Mouse (Mus musculus) G1E (cell line): ENCODE measurements around the gene Camk2g.

Source experiments
- CTCF ChIP-seq: IDR thresholded peaks from 2 replicates; pipeline ENCODE4 v1.5.1; 2012; ENCODE audit warnings: low read depth, low read length, inconsistent platforms, mixed read lengths
- GATA1 ChIP-seq: IDR thresholded peaks from 2 replicates; pipeline ENCODE4 v1.6.1; 2012; ENCODE audit warnings: borderline replicate concordance, low read length, inconsistent platforms, mixed read lengths
- GATA2 ChIP-seq: IDR thresholded peaks from 2 replicates; pipeline ENCODE4 v1.6.1; 2012; ENCODE audit warnings: low read depth, low read length, inconsistent platforms, borderline replicate concordance
- POLR2AphosphoS5 ChIP-seq: IDR thresholded peaks from 2 replicates; pipeline ENCODE4 v1.6.1; 2012; ENCODE audit warnings: low read depth, low read length, inconsistent platforms; ENCODE audit not compliant: insufficient replicate concordance

GRCm38 (mm10) chr14:20775661-20776060, 18.2 kb downstream of the Camk2g start:
- no peak for TF ChIP-seq CTCF
- TF ChIP-seq POLR2AphosphoS5, result no peak
- TF ChIP-seq GATA2, result no peak
- TF ChIP-seq GATA1, result no peak
